Mouse (Mus musculus): ENCODE results near the gene Zranb1. TPM values are rescaled to one million over a fixed set of nuclear protein-coding genes. Genes with fewer than 3 reads are reported as not detected.

Gene Zranb1
- total and polyA plus RNA-seq, 3 experiments: 17.4 to 18.5 TPM; not detected in 1

DNA sequence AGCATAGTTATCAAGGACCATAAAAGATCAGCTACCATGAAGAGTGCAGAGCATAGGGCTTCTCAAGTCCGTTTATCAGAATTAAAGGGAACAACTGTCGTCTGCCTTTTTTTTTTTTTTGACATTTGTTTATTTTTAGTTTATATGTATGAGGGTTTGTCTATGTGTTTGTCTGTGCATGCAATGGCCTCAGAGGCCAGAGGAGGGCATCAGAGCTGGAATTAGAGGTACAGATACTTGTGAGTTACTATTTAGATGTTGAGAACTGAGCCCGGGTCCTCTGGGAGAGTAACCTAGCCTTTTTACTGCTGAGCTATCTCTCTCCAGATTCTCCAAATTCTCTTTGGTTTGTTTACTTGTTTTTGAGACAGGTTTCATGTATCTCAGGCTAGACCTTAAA, 27.1 kb upstream of the Zranb1 start:
- Histone ChIP-seq H3K4me1 (ENCODE audit: control insufficient read depth in 1 of 2, insufficient read depth in 2 of 2, low read length in 2 of 2) (peaks cover 0 to 7% of the 10 kb centered on the region in 2 experiments; a peak in 3 of 4 replicates), H3K79me2 (ENCODE audit: control insufficient read depth, insufficient read depth, low read length, poor library complexity) (no peaks in the 10 kb centered on the region), H3K27me3 (ENCODE audit: control insufficient read depth in 1 of 2, insufficient read depth in 2 of 2, low read length in 2 of 2) (no peaks in the 10 kb centered on the region), H3K27ac (ENCODE audit: control insufficient read depth, low read depth, low read length) (no peak overlapping the region), H3K9me3 (replicated peaks; ENCODE audit: insufficient read depth, low read length) (no peaks in the 10 kb centered on the region), H3K36me3 (ENCODE audit: control insufficient read depth in 1 of 2, insufficient read depth in 2 of 2, low read length in 2 of 2) (no peaks in the 10 kb centered on the region; a peak in 1 of 4 replicates), H3K4me3 (ENCODE audit: control insufficient read depth in 1 of 2, insufficient read depth in 1 of 2, low read depth in 2 of 2, low read length in 2 of 2) (no peak overlapping the region), H3K9ac (ENCODE audit: control insufficient read depth, low read depth, low read length, poor library complexity, severe bottlenecking) (no peak overlapping the region)
- 0 out of 2 replicates have a peak, but pooled peaks have one; percentile 20 for TF ChIP-seq SIN3A (IDR thresholded peaks at IDR 0.05; ENCODE audit: low read length)
- TF ChIP-seq ELF1 (IDR thresholded peaks at IDR 0.05; ENCODE audit: low read depth, low read length): no peak
- TF ChIP-seq ZKSCAN1 (IDR thresholded peaks at IDR 0.05; ENCODE audit: low read depth, low read length): no peak
- TF ChIP-seq MAZ (IDR thresholded peaks at IDR 0.05; ENCODE audit: low read depth, low read length): no peak
- no peak for TF ChIP-seq USF2 (IDR thresholded peaks at IDR 0.05; ENCODE audit: borderline replicate concordance in 1 of 2, insufficient read depth in 1 of 2, low read depth in 1 of 2, low read length in 2 of 2)
- no peak for TF ChIP-seq JUND (IDR thresholded peaks at IDR 0.05; ENCODE audit: low read depth, low read length)
- no peak for TF ChIP-seq KAT2A (conservative IDR thresholded peaks at IDR 0.05; ENCODE audit: low read depth, low read length)
- TF ChIP-seq UBTF (IDR thresholded peaks at IDR 0.05; ENCODE audit: borderline replicate concordance, insufficient read depth, low read depth, low read length): no peak
- TF ChIP-seq POLR2AphosphoS5 (IDR thresholded peaks at IDR 0.05; ENCODE audit: borderline replicate concordance, low read depth, low read length): no peak
- peak; percentile 29 for TF ChIP-seq RAD21 (IDR thresholded peaks at IDR 0.05; ENCODE audit: low read depth, low read length)
- no peak for TF ChIP-seq MYC (IDR thresholded peaks at IDR 0.05; ENCODE audit: low read depth, low read length)
- no peak for TF ChIP-seq CHD2 (IDR thresholded peaks at IDR 0.05; ENCODE audit: low read length)
- TF ChIP-seq RCOR1 (IDR thresholded peaks at IDR 0.05; ENCODE audit: low read depth, low read length): no peak
- no peak for TF ChIP-seq CHD1 (IDR thresholded peaks at IDR 0.05; ENCODE audit: low read depth, low read length)
- TF ChIP-seq TCF12 (IDR thresholded peaks at IDR 0.05; ENCODE audit: low read depth, low read length): no peak
- TF ChIP-seq MAFK (IDR thresholded peaks at IDR 0.05; ENCODE audit: borderline replicate concordance, low read depth, low read length): no peak
- no peak for TF ChIP-seq ETS1 (IDR thresholded peaks at IDR 0.05; ENCODE audit: low read depth, low read length)
- TF ChIP-seq NRF1 (IDR thresholded peaks at IDR 0.05; ENCODE audit: insufficient read depth, low read depth, low read length, poor library complexity, severe bottlenecking): no peak
- no peak for TF ChIP-seq TAL1 (IDR thresholded peaks at IDR 0.05; ENCODE audit: low read length)
- TF ChIP-seq E2F4 (IDR thresholded peaks at IDR 0.05; ENCODE audit: borderline replicate concordance, low read depth, low read length): no peak
- no peak for TF ChIP-seq POLR2A (IDR thresholded peaks at IDR 0.05; ENCODE audit: control insufficient read depth in 1 of 2, insufficient read depth in 1 of 2, low read depth in 1 of 2, low read length in 2 of 2, poor library complexity in 1 of 2)
- TF ChIP-seq MYB (IDR thresholded peaks at IDR 0.05; ENCODE audit: low read depth, low read length): no peak
- TF ChIP-seq GATA1 (IDR thresholded peaks at IDR 0.05; ENCODE audit: low read depth, low read length): no peak
- TF ChIP-seq POLR2AphosphoS2 (IDR thresholded peaks at IDR 0.05; ENCODE audit: low read length): no peak
- no peak for TF ChIP-seq TBP (IDR thresholded peaks at IDR 0.05; ENCODE audit: low read depth, low read length)
- no peak for TF ChIP-seq HCFC1 (IDR thresholded peaks at IDR 0.05; ENCODE audit: low read depth, low read length)
- TF ChIP-seq CTCF (IDR thresholded peaks at IDR 0.05 in 2 of 3, conservative IDR thresholded peaks at IDR 0.05 in 1 of 3; ENCODE audit: control insufficient read depth in 1 of 3, insufficient read depth in 1 of 3, low read depth in 2 of 3, low read length in 3 of 3, poor library complexity in 1 of 3, severe bottlenecking in 1 of 3): peak; percentile 16 to 48 (median 30); a peak in 3 of 6 replicates
- peak; percentile 48 for TF ChIP-seq ZNF384 (IDR thresholded peaks at IDR 0.05; ENCODE audit: low read depth, low read length)
- no peak for TF ChIP-seq GABPA (IDR thresholded peaks at IDR 0.05; ENCODE audit: low read depth, low read length)
- TF ChIP-seq MAX (IDR thresholded peaks at IDR 0.05; ENCODE audit: low read length): no peak
- TF ChIP-seq USF1 (IDR thresholded peaks at IDR 0.05; ENCODE audit: low read depth, low read length): no peak
- no peak for TF ChIP-seq BHLHE40 (IDR thresholded peaks at IDR 0.05; ENCODE audit: borderline replicate concordance, low read depth, low read length)
- no peak for TF ChIP-seq ZMIZ1 (IDR thresholded peaks at IDR 0.05; ENCODE audit: low read depth, low read length)
- peak; percentile 62 for TF ChIP-seq SMC3 (IDR thresholded peaks at IDR 0.05; ENCODE audit: low read depth, low read length)
- TF ChIP-seq NELFE (IDR thresholded peaks at IDR 0.05; ENCODE audit: low read depth, low read length): no peak
- DNase-seq (ENCODE audit: low read depth, low spot score): peak; percentile 44
